Mouse (Mus musculus): ENCODE measurements at regions not wholly inside any gene's neighbourhood (a gene's known extent, or its start where the extent isn't known, plus 50 kb on each side); places are given as distances from the start of the nearest gene placed in this dataset.
A peak's percentile ranks its signal among the peaks of the same experiment; 100 is the strongest.

DNA sequence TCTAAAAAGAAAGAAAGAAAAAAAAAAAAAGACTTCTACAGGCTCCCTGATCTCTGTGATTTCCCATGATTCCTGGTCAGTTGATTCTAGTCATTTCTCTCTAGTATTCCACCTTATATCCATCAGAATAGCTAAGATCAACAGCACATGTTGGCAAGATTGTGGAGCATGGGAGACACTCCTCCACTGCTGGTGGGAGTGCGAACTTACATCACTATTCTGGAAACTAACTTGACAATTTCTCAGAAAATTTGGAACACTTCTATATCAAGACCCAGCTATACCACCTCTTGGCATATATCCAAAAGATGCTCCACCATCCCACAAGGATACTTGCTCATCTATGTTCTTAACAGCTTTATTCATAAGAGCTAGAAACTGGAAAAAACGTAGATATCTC is 3266.0 kb upstream of the Lrrc6 start:
- H3K27me3 ChIP-seq (ENCODE audit: control insufficient read depth, insufficient read depth, low read length, poor library complexity, severe bottlenecking): no peaks in the 10 kb centered on the region
- no peaks in the 10 kb centered on the region for H3K36me3 ChIP-seq (ENCODE audit: control insufficient read depth, insufficient read depth, low read length, poor library complexity, severe bottlenecking)
- DNase-seq (ENCODE audit: low read depth, low spot score): no peak

DNA sequence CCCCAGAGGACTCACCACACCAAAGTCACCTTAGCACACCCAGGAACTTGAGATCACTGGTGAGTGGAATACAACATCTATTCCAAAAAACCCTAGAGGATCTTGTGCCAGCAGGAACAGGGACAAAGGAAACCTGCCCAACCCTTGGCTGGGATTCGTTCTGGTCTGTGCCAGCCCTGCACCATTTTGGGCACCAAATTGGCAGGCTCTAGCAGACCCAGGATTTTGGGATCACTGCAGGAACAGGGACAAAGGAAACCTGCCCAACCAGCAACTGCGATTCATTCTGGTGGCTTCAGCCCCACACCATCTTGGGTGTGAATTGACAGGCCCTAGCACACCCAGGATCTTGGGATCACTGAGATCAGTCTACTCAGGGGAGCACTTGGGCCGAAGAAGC is 3251.9 kb upstream of the Lrrc6 start:
- Histone ChIP-seq H3K27me3 (ENCODE audit: control insufficient read depth, insufficient read depth, low read length, poor library complexity, severe bottlenecking) (no peaks in the 10 kb centered on the region), H3K36me3 (ENCODE audit: control insufficient read depth, insufficient read depth, low read length, poor library complexity, severe bottlenecking) (no peaks in the 10 kb centered on the region)
- DNase-seq (ENCODE audit: low read depth, low spot score): no peak

DNA sequence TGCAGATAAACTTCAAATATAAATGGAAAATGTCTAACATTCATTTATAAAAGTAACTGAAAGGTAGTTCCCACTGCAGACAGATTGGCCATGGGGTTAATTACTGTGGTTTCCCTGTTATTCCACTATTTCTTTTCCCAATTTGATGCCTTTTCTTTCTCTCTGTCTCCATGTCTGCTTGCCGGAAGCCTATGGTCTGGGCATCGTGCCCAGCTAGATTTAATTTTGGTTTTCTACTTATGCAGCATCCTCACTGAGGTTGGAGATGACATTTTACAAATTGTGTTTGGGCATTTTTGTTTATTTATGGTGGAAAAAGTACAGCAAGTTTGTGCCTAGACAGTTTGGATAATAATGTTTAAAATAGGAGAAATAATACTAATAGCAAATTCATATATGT is 3214.0 kb upstream of the Lrrc6 start:
- DNase-seq (ENCODE audit: low read depth, low spot score): no peak
- Histone ChIP-seq H3K27me3 (ENCODE audit: control insufficient read depth, insufficient read depth, low read length, poor library complexity, severe bottlenecking) (no peaks in the 10 kb centered on the region), H3K36me3 (ENCODE audit: control insufficient read depth, insufficient read depth, low read length, poor library complexity, severe bottlenecking) (no peaks in the 10 kb centered on the region)

DNA sequence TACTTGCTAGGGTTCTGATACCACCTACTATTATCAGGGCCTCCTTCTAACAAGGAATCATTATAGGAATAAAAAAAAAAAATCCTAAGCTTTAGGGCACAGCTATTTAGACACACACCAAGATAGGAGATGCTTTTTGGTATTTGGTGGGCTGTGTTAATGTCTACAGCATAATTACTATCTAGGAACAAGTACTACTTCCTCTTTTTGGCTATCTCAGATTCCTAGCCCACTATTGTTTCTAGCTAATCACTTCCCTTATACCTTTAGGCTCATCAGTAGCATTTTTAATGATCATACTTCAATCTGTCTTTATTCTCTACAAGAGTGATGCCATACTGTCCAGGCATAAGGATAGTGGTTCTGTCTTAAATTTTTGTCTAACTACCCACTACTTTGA is 3213.2 kb upstream of the Lrrc6 start:
- H3K27me3 ChIP-seq (ENCODE audit: control insufficient read depth, insufficient read depth, low read length, poor library complexity, severe bottlenecking): no peaks in the 10 kb centered on the region
- DNase-seq (ENCODE audit: low read depth, low spot score): peak; percentile 18
- no peaks in the 10 kb centered on the region for H3K36me3 ChIP-seq (ENCODE audit: control insufficient read depth, insufficient read depth, low read length, poor library complexity, severe bottlenecking)

DNA sequence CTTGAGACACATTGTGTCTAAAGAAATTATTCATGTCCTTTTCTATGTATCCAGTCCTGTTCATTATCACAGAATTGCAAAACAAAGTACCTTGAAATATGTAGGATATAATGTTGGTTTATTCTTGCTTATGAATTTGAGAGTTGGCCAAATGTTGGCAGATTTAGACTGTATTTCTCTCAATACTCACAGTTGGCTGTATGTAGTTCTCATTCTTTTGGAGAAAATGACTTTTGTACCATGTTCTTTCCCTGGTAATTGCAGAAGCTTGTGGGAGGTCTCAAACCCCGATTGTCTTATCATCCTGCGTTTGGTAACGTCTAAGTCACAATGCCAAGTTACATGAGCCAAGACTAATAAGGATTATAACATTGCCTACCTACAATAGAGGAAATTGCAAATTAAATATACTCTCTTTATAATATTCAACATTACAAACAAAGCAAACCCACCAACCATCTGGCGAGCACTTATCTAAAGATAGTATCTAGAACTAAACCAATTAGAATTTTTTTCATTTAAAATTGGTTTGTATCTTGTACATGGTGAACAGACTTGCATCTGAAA is 3195.0 kb upstream of the Lrrc6 start:
- H3K36me3 ChIP-seq (ENCODE audit: control insufficient read depth, insufficient read depth, low read length, poor library complexity, severe bottlenecking): no peaks in the 10 kb centered on the region

DNA sequence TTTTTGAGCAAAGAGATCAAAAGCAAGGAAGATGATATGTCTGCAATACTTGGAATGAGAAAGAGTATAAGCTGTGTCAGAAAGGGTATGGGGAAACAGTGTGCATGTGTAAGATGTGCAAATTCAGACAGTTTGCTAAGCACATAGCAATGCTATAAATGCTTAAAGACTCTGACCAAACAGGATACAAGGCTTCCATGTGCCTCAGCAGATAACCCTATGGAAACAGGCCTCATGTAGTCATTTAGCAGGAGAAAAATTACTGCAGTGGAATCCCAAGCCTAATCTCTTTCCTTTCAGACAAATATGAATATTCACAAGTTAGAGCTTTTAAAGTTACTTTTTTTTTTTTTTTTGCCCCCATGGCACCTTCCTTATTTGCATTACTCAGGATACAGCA is 3189.8 kb upstream of the Lrrc6 start:
- H3K27me3 ChIP-seq (ENCODE audit: control insufficient read depth, insufficient read depth, low read length, poor library complexity, severe bottlenecking): no peaks in the 10 kb centered on the region
- DNase-seq (ENCODE audit: low read depth, low spot score): no peak
- H3K36me3 ChIP-seq (ENCODE audit: control insufficient read depth, insufficient read depth, low read length, poor library complexity, severe bottlenecking): no peaks in the 10 kb centered on the region

More for the DNA sequence above, 3195.0 kb upstream of the Lrrc6 start:
- no peaks in the 10 kb centered on the region for H3K27me3 ChIP-seq (ENCODE audit: control insufficient read depth, insufficient read depth, low read length, poor library complexity, severe bottlenecking)
- no peak for DNase-seq (ENCODE audit: low read depth, low spot score)

All from splenic B cell, adult 2 months (primary cell).